Mouse (Mus musculus) right cerebral cortex, adult 18-20 months (tissue): Measurements from ENCODE around the gene Myrf.
A peak's percentile ranks its signal among the peaks of the same experiment; 100 is the strongest.

Experiments used
- DNase-seq: peaks from one replicate; pipeline ENCODE4 v3.0.0; 2022; ENCODE audit warnings: mixed read lengths

Myrf gene

DNA sequence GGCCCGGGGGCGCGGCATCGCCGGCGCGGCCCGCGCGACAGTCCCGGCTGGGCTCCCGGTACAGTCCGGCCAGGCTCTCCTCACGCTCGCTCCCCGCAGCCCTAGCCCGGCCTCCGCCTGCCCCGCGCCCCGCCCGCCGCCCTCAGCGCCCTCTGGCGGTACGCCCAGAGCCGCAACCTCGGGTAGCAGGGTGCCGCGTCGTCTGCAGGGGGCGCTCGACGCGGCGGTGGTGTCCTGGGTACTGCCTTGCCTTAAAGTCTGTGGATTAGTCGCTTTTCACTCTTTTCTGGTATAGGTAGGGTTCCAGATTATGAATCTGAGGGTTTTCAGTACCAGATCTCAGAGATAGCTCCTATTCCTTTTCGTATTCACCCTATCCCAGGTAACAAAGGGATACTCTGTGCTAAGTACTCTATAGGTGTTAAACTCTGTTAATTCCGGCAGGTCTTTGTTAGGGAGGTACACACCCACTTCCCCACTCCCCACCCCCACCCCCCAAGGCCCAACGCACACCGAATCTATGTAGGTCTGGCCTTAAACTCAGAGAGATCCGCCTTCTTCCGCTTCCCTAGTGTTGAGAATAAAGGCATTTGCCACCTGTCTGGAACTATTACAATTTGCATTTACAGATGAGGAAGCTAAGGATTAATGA is at the start of gene Myrf:
Gene Myrf, minus strand, starts transcription at position 95 of the 652 bp plus-strand sequence.
- peak; percentile 74 for DNase-seq

DNA sequence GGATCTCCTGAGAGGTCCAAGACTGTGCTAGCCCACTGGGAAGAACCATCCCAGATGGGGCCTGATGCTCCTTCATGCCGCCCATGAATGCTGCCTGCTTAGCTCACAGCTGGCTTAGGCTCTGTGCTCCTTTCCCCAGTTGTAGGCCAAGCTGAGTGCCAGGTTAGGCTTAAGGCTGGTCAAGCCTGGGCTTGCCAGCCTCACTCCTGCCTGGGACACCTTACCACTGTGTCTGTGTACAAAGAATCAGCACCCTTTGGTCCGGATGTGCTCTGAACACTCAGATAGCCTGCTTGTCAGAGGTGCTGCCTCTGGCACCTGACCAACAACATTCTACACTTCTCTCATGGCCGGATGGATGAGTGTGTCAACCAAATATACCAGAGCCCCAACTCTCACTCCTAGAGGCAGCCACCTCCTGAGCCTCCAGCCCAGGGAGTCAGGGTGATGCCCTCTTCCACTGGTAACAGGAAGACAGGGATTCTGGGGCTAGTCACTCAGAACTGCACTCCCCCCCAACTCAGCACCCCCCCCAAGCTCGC is 49.1 kb upstream of the Myrf start:
- DNase-seq = no peak

DNA sequence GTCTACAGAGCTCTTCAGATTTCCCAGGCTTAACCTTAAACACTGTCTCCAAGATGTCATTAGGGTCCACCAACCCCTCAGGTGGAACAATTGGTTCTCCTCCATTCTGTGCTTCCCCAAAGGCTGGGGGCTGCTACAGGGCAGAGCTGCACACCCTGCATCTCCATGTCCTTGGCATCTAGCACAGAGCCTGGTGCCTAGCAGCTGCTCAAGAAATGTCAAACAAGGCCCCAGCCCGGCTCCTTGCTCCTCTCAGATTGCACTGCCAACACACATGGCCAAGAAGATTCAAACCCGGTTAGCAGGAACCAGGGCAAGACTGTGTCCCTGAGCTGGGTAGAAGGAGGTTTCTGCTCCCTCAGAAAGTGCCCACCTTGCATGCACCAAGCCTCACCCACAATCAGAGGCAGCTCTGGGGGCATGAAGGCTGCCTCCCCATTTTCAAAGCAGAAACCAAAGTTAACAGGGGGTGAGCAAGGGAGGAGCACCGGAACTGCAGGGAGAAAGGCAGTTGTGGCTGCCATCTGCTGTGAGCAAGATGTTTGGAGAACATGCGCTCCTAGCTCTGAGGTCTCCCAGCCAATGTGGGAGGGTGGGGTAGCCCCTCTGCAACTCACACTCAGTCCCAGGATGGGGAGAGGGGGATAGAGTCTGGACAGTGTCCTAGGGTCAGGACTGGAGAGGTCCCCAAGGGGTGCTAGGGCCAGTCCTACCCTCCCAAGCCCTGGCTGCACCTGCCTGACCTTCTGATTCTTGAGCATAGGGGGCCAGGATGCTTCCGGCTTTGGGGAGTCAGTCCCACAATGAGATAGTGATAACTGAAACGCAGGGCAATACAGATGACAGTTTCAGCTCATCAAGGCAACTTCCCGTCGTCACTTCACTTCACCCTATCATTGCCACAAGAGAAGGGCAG is 47.8 kb upstream of the Myrf start:
- peak; percentile 57 for DNase-seq

DNA sequence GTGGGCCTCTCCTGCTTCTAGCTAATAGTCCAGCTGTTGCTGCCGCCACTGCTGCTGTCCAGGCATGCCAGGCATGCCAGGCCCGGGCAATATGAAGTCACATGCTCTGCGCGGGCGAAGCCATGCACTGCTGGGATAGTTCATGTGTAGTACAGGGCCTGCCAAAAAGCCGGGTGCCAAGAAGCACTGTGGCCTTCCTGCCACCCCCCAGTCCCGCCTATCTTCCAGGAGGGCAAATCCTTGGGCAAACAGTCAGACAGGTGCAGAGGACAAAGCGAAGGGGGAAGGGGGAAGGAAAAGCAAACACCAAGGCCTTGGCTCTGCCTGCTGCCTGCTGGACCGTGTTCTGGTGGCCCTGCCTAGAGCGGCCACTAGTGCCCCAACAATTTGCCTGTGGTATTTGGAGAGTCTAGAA is 45.9 kb upstream of the Myrf start:
- no peak for DNase-seq

DNA sequence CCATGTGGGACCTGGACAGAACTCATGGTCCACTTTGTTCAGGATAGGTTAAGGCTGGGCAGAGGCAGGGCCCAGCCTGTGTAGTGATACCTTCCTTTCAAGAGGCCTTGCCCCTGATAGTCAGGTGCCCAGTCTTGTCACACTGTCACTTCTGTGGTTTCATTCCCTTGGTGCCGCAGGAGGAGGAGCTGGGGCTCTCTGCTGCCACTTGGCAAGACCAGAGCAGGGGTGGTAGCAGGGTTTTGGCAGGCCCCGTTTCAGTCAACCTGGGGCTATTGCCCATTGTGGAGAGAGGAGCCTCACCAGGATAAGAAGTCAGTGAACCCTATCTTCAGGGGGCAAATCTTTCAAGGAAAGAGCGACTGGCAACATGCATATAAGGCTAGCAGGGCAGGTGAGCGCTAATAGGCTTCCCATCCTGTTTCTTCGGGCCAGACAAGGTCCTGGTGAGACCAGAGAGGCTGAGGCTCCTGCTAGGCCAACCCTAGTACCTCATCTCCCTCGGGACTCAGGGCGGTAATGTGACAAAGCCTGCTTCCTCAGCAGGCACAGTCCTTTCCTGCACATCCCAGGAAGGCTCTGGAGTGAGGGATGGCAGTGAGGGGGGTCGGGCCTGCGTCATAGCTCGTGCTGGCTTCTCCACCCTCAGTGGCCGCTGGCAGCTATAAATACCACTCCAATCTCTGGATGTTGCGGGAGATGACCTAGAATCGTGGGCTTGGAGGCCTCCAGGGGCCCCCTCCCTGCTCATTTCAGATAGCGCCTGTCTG is 40.4 kb upstream of the Myrf start:
- peak; percentile 57 for DNase-seq

DNA sequence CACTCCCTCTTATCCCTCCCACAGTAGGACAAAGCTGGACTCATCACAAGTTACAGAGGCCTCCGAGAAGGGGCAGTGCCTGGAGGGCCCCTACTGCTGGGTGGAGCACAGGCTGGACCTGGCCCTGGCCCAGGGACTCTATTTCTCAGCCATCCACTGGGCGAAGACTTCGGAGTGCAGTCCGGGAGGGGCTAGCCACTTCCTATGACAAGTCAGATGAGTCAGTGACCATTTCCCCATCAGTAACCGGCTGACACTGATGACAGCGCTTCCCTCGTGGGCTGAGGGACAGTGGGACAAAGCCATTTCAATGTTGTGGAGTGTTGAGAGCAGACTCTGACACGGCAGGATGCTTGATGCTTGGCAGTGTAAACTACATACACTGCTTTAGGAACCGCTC is 39.1 kb upstream of the Myrf start:
- DNase-seq = no peak

DNA sequence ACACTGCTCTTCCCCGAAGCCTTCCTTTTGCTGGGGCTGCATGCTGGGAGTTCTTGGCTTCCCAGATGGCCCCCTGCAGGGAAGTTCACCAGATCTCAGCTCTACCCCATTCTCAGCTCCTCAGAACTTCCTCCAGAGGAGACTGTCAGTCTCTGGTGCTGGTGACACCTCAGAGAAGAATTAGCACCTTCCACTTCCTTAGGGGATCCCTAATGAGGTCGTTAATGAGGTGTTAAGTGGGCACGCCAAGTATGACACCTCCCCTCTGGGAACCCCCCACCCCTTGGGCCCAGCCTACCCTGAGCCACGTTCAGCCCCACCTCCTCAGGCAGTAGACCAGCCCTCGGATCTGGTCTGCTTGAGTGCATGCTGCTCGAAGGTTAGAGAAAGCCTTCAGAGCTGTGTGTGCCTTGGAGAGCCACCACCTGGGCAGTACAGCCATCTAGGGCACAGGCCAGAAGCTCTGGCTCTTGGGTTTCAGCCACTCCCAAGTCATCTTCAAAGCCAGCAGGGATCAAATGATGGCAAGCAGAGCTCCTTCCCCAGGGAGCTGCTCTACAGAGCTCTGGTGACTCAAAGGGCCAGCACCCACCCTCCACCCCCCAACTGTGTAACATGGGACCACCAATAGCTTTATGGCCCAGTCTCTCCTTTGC is 38.2 kb upstream of the Myrf start:
- no peak for DNase-seq

DNA sequence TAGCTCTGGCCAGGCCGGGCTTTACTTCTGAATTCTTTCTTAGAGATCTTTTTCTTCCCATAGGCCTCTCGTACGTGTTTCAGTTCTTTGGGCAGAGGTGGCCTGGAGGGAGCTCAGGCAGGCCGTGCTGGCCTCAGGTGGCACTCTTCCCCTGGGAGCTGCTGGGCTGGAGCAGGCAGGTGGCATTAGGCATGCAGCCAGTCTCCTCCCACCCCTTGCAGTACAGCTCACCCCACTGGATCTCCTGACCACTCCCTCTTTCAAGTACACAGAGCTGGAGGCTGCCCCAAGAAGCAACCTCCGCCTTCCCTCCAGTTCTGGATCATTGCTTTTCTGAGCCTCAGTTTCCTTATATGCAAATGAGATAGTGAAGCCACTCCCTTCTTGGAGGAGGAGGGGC is 37.2 kb upstream of the Myrf start:
- no peak for DNase-seq

DNA sequence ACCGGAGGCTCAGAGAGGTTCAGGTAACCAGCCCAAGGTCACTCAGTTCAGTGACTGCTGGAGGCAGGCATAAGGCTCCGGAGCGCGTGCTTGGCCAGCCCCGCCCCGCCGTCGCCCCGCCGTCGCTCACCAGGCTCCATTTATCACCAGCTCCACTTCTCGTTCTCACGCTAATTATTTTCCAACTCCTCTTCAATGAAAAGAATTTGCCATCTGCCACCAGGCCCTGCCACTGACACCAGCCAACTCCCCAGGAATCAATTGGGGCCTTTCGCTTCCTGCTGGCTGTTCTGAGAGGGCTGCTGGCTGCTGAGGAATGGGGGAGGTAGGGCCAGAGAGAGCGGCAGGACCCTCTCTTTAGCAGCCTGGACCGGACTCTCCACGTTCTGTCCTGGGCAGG is 36.8 kb upstream of the Myrf start:
- DNase-seq = no peak

DNA sequence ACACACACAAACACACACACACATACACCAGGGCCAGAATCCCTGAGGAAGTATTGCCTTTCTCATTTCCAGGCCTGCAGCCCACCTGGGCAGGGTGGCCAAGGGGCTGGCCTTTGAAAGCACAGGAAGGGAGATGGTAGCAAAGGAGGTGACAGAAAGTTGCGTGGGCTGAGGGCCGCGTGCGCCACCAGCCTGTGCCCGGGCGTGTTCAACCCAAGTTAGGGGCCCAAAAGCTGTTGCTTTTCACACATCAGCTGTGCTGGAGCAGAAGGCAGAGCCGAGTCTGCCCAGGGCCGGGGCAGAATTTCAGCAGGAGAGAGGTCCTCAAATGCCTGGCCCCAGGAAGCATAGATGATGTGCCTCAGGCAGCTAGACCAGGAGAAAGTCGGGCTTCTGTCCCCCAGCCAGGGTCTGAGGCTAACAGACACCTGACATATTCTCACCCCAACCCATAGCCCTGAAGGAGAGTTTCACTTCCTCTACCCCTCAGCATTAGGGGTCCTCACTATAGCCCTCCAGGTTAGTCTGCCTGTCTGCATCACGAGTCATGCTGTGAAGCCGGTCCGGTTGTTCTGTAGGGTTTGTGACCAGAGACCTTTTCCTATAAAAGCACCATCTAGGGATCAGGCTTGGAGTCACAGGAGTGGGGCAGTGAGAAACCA is 36.1 kb upstream of the Myrf start:
- DNase-seq = peak; percentile 72

DNA sequence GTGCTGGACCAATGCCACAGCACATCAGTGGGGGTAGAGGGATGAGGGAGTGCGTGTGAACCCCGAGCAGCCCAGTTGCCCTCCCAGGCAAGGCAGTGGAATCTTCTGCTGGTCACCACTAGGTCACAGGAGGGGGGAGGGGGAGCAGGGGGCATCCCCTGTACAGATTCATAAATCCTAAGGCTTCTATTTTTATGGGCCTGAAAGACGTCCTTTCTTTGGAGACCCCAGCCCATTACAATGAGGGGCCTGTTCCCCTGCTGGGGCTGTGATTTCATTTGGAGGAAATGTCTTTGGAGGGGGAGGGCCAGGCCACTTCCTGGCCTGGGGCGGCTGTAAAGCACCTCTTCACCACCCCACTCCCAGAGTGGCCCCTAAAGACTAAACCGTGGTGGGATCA is 33.5 kb upstream of the Myrf start:
- no peak for DNase-seq

DNA sequence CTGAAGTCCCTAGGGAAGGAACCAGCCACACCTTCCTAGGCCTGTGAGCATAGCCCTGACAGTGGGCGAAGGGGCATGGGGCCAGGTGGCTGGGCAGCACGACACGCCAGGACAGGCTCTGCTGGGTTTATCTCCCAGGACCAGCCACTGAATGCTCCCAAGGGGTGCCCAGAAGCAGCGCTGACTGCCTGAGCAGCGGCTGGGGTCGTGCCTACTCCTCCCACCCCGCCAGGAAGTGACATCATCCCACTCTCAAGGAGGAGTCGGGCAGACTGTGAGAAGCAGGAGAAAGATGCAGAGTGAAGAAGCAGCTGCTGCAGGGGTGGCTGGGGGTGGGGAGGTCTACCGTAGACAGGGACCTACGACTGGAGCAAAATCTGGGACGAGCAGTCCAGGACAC is 32.2 kb upstream of the Myrf start:
- DNase-seq = peak; percentile 89

DNA sequence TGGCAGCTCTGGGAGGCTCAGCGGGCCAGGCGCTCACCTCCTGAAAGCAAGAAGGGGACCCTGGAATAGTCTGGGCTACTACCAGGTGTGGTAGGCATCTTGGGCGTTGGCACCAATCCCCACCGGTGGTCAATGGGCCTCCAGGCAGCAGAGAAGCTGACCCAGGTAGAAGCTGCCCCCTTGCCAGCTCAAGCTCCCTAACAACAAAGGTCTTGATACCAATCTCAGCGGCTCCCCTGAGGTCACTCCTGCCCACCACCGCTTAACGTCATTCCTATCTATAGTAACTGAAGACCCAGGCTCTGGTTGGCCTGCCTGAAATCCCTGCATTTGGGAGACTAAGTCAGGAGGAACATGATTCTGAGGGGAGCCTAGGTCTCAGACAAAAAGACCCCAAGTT is 31.0 kb upstream of the Myrf start:
- no peak for DNase-seq

DNA sequence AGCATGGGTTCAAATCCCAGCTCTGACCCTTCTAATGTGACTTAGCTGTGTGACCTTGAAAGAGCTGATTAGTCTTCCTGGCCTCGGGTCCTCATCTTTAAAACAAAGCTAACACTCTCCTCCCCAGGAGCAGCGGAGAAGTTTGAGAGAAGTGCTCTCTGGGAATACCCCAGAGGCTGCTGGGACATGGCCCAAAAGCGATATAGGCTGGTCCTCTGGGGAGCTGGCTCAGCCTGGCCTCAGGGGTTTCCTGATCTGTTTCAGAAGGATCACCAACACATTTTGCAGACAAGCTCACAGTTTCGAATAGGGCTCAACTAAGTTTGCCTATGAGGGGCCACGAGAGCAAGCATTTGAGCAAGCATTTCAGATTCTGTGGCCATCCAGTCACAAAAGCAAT is 29.8 kb upstream of the Myrf start:
- DNase-seq = no peak

DNA sequence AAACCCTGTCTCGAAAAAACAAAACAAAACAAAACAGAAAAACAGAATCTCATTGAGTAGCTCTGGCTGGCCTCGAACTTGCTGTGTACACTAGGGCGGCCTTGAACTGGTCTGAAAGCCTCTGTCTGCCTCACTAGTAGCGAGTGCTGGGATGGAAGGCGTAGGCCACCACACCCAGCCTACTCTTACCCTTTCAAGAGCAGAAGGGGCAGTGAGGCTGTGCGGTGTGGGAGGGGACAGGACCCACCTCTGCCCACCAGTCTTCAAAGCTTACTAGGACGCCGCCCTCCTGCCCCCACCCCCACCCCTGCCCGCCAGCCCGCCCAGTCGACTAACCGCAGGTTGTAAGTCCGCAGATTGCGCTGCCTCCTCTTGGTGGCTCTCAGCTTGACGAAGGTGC is 28.3 kb upstream of the Myrf start:
- DNase-seq = no peak

DNA sequence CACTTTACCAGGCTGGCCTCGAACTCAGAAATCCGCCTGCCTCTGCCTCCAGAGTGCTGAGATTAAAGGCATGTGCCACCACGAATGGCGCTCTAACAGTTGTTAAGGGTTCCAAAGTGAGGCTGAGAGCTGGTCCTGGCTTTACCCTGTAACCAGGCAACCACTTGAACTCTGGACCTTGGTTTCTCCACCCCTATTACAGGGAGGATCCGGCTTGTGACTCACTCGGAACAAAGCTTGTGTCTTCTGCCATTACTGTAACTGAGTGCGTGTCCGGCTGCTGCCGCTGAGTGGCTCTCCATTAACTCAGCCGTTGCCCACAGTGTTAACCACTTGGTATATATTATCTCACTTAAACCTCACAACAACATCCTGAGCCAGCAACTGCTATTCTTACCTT is 27.4 kb upstream of the Myrf start:
- no peak for DNase-seq

DNA sequence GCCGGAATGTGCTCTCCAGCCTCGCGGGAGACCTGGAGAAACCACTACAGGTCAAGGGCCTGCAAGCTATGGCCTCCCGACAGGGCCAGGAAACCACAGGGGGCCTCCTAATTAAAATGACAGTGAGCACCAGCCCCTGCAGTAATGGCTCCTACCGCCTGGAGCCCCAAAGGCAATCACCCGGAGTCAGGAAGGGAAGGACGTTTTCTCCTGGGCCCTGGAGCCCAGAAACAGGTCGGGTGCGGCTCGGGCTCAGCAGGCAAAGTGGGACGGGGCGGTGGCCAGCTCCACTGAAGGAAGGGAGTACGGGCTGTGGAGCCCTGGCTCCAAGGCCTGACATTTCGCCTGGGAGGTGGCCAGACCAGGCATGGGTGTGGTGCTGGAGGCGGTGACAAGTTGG is 26.5 kb upstream of the Myrf start:
- DNase-seq = no peak

DNA sequence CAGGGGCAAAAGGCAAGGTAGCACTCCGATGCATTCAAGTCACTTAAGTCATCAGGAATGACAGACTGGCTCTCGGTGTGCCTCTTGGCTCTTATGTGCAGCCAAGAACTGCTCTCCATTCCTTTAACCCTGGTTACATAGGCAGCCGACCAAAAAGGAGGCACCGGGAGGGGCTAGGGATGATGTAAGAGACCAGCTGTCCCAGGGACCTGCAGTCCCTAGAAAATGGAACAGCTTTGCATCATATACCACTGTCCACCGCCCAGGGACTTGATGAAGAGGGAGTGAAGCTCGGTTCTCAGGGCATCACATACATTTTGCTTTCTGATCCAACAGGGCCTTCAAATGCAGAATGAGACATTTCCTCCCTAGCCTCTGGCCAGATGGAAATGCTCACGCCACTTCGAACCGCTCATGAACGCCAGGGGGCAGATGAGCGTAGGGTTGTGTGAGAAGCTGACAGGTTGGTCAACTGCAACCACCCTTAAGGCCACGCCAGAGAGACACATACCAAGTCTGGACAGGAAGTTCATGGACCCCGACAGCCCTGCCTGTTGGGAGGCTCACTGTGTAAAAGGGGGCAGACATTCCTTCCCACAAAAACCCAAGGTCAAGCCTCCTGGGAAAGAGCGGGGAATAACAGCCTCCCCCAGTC is 25.8 kb upstream of the Myrf start:
- DNase-seq = peak; percentile 72

DNA sequence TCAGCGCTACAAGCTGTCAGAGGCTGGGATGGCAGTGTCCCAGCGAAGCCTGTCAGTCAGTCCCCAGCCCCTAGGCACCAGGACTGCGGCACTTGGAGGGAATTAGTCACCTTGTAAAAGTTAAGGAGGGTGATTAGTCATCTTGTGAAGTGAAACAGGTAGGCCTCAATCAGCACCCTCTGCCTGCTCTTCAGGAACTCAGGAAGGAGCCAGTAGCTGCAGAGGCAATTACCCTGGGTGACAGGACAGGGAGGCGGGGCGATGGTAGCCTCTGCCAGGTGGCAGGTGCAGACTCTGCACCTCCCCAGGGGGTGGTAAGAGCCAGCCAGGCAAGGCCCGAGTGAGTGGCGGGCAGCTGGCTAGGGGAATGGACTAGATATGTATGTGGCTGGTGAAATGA is 20.8 kb upstream of the Myrf start:
- no peak for DNase-seq

DNA sequence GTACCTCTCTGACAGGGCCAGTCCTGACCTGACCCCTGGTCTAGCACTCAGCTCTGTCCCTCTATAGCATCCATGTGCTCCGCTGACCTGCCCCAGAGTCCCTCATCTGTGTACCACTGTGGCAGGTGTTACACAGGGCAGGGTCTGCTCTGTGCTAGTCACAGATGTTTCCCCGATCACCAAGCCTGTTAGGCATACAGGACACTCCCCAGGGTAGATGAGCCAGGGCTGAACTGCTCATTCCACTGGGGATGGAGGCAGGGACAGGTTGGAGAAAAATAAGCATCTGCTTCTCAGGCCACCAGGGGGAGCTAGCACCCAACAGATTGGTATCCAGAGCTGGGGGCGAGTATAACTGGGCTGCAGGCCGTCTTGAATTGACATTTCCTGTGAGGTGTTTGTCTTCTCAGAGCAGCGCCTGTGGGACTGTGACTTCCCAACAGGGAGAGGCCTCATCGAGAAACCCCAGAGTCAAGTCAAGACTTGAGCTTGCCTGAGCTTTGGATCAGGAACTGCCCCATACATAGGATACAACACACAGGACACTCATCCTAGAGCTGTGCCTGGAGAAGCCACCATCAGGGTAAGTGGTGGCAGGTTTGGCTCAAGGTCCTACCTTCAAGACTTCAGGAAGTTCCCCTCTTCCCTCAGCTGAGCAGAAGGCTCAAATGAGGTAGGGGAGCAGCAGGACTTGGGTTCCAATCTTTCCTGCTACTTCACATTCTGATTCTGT is 17.9 kb upstream of the Myrf start:
- peak; percentile 83 for DNase-seq

DNA sequence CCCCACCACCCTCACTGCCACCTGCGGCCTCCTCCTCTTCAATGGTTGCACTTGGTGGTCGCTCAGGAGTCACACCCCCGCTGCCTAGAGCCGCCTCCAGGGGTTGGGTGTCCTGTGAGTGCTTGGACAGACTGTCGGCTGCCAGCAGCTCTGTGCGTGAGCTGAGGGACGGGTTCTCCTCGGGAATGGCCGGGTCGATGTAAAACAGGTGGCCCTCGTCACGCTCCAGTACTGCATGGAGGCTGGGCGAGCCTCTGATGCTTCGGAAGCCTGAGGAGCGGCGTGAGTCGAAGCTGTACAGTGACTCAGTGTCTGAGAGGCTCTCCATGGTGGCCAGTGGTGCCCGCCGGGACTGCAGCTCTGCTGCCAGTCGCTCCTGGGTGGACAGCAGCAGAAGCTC is 7.6 kb upstream of the Myrf start:
- DNase-seq = no peak
